Mouse (Mus musculus): ENCODE results near the gene 4930523C07Rik.

4930523C07Rik gene

GRCm38 (mm10) chr1:160044237-160045021 lies at the start of gene 4930523C07Rik:
Gene 4930523C07Rik (plus strand): TSS chr1:160044382.
- DNase-seq (ENCODE audit: low spot score): no peak

DNA sequence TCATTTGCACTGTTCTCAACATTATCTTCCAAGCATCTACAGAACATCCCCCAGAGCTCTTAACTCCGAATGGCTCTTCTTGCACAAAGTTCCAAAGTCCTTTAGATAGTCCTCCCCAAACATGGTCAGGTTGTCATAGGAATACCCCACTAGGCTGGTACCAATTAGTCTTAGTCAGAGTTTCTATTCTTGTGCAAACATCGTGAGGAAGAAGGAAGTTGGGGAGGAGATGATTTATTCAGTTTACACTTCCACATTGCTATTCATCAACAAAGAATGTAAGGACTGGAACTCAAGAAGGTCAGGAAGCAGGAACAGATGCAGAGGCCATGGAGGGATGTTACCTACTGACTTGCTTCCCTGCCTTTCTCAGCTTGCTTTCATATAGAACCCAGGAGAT lies 46.9 kb upstream of the 4930523C07Rik start:
- no peak for DNase-seq (ENCODE audit: low spot score)

GRCm38 (mm10) chr1:159998349-159998748 lies 45.8 kb upstream of the 4930523C07Rik start:
- DNase-seq (ENCODE audit: low spot score): no peak

- no peak for DNase-seq (ENCODE audit: low spot score)
Observed at GRCm38 (mm10) chr1:159999232-159999631, 45.0 kb upstream of the 4930523C07Rik start.

DNA sequence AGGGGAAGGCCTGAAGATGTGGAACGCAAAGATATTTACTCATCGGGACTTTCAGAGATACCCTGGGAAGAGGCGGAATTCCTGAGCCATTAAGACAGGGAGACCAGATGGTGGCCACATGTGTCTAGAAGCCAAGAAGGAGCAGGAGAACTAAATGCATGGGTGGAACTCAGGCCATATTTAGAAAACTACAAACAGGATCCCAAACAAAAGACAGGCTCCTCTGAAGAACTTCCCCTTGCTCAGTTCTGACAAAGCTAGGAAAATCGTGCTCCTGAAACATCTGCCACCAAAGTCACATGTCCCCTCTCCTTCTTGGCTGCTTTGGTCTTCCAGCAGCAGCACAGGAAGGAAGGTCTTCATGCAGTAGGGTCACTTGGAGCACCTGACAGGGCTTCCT lies 38.9 kb upstream of the 4930523C07Rik start:
- DNase-seq (ENCODE audit: low spot score): no peak

- DNase-seq (ENCODE audit: low spot score): no peak
Observed at GRCm38 (mm10) chr1:160006919-160007588, 37.1 kb upstream of the 4930523C07Rik start.

GRCm38 (mm10) chr1:160013042-160013441 lies 31.1 kb upstream of the 4930523C07Rik start:
- DNase-seq (ENCODE audit: low spot score): no peak

- DNase-seq (ENCODE audit: low spot score): no peak
Observed at GRCm38 (mm10) chr1:160024339-160024980, 19.7 kb upstream of the 4930523C07Rik start.

DNA sequence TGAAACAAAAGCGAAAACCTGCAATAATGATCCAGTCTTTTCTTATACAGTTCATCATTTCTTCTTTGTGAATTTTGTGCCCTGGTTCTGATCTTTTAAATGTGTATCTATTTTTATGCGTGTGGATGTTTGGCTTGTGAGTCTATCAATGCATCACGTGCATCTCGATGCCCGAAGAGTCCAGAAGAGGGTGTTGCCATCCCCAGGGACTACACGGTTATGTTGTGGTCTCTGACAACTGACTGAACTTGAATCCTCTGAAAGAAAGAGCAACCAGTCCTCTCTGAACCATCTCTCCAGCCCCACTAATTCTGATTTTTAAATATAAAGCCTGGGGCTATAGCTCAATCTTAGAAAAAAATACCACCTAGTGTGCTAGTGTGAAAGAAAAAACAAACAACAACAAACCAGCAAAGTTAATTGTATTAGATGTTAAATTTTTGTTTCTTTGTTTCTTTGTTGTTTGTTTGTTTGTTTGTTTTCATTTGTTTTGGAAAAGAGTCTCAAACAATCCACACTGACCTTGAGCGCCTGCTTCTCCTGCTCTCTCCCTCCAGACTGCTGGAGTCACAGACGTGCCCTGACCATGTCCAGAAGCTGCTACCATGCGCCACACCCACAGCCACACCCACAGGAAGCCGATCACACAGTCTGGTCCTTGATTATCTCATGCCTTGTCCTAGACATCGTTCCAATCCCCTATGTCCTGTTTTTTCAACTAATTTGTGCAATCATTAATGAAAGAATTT lies 18.9 kb upstream of the 4930523C07Rik start:
- no peak for DNase-seq (ENCODE audit: low spot score)

- no peak for DNase-seq (ENCODE audit: low spot score)
Observed at GRCm38 (mm10) chr1:160025895-160026255, 18.3 kb upstream of the 4930523C07Rik start.

DNA sequence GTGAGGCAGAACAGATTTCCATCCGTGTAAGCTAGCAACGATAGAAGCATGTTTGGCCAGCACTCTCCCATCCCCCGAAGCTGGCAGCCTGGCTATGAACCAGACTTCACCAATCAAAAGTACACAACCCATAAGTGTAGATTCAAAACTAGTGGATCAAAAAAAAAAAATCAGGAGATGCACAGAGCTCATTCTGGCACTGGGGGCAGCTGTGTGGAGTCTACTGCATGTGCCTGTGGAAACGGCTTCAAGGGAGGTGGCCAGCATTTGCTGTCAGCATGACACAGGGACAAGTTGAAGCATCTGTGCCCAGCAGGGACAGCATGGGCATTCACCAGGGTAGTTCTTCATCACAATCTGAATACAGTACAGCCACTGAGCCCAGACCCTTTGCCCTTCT lies 16.2 kb upstream of the 4930523C07Rik start:
- DNase-seq (ENCODE audit: low spot score): no peak

DNA sequence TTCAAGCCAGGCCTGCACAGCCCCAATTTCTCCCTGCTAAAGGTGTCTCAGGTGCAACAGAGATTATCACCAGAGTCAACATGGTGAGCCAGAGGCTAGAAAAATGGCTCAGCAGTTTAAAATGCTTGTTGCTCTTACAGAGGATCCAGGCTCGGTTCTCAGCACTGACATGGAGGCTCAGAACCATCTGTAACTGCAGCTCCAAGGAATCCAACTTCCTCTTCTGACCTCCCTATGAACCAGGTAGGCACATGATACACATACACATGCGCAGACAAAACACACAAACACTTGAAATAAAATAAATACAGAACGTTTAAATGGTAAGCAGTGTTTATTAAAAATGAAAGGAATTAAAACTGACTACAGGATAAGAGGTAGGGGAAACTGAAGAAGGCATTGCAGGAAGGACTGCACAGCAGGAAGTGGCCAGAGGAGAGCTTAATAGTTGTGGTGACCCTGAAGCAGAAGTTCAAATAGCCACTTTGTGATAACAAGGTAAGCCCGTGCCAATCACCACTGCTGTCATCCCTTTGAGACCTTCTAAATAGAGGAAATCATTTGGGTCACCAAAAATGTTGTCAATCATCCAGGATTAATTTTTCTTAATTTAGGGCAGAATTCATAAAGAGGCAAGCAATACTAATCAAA lies 10.1 kb upstream of the 4930523C07Rik start:
- no peak for DNase-seq (ENCODE audit: low spot score)

- no peak for DNase-seq (ENCODE audit: low spot score)
Observed at GRCm38 (mm10) chr1:160035561-160035960, 8.6 kb upstream of the 4930523C07Rik start.

DNA sequence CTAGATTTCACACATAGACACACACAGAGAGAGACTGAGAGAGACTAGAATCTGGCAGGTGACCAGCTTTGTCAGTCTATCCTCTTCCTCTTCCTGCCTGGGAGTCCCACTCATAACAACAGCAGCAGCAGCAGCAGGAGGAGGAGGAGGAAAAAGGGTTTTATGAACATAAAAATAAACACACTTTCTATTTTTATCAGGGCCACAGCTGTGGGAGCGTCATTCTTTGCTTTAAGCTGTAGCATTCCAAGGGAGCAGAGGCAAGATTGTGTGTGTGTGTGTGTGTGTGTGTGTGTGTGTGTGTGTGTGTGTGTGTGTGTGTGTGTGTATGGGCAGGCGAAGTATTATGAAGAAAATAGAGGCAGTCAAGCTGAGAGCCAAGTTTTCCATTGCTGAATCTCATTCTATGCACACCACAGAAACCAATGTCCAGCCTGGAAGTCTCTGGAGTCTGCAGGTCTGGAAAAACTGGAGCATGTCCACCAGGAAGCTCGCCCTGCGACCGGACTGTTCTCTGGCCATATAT lies 7.1 kb upstream of the 4930523C07Rik start:
- DNase-seq (ENCODE audit: low spot score): peak; percentile 23

DNA sequence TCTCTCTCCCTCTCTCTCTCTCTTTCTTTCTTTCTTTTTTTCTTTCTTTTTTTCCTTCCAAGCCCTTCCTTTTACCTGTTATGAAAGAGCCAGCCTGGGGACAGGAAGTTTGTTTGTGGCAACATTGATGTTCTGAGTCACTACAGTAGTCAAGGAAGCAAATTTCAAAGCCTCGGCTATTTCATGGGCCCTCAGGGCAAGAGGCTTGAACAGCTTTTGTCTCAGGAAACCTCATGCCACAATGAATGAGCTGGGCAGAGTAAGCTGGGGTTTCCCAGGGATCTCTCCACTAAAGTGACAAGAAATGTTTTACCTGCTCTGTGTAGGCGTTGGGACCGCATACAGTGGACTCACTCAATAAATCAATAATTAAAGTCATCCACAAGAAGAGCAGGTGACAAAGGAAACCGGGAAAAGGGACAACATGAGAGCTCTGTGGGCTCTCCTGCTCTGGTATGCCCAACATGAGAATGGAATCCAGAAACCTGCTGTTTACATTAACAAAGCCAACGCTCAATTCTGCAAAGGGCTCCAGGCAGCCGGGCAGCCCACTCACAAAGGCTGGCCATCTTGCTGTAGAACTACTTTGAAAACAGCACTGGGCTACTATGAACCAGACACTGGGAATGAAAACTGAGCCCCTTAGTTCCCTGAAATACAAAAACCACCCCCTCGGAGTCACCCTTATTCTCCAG lies 4.1 kb upstream of the 4930523C07Rik start:
- DNase-seq (ENCODE audit: low spot score): no peak

DNA sequence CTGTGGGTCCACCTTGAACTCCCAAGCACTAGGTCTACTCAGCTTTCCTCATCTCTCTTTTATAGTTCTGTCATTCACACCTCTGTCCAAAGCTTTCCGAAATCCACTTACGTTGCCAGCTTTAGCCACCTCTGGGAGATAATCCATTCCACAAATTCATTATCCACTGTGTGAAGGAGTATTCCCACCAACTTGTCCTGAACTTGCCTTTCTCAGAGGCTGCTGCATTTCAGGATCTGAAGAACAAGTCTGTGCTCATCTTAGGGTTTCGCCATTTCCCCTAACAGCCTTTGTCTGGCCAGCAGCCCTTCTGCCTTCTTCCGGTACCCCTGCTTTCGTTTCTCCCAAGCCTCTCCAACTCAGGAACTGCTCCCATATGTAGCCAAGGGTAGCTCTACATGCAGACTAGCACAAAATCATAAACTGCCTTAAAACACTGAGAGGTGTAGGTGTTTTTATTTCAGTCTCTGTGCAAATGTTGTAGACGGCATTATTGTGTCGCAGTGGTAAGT lies 2.9 kb upstream of the 4930523C07Rik start:
- DNase-seq (ENCODE audit: low spot score): no peak

GRCm38 (mm10) chr1:160042351-160042750 lies 1.8 kb upstream of the 4930523C07Rik start:
- DNase-seq (ENCODE audit: low spot score): no peak

DNA sequence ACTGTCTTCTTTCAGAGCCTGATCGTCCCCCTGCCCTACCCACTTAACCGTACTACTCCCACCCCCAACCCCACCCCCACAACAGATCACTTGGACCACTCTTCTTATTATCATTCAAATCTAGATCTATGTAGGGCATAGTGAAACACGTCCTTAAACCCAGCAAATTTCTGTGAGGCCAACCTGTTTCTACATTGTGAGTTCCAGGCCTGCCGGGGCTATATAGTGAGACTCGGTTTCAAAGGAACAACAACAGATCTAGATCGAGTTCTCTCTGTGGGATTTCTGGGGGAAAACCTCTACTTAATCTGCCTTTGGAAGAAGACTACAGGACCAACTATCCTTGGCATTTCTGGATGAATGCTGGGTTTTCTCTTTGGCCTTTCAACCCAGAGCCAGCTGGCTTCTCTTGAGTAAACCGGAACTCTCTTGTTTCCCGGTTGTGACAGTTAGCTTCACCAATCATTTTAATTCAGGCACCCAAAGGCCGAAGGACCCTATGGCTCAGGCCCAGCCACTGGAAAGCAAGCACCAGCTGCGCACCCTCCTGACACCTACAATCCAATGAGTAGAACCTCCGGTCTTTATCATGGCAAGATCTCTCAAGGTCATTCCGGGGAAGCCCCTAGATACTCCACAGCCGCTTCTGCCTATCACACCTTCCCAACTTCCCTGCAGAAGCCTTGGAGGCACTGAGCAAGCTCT lies 759 bp upstream of the 4930523C07Rik start:
- no peak for DNase-seq (ENCODE audit: low spot score)

DNA sequence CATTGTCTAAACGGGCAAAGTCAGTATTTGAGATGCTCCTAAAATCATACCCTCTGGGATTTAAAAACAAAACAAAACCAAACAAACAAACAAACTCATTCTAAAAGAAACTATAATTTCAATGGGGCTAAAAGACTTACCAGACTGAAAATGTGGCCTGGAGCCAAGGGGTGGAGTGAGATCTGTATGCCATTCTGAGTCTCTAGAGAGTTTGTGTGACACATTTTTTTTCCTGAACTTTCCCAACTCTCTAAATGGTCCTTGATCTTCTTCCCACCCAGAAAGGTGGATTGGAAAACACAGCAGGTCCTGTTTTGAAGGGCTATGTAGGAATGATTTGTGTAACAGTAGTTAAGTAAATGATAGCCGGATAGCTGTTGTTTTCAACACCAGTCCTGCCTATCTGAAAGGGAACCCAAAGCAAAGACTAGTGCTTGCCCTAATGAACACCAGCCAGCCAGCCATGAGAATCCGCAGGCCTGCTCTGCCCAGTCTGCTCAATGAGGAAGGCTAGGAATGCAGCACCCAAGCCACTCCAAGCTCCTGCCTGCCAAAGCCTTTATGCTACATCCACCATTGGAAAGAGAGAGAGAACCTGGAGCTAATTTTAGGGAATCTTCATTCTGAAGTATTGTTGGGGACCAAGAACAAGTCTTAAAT lies 1.0 kb downstream of the 4930523C07Rik start:
- no peak for DNase-seq (ENCODE audit: low spot score)

DNA sequence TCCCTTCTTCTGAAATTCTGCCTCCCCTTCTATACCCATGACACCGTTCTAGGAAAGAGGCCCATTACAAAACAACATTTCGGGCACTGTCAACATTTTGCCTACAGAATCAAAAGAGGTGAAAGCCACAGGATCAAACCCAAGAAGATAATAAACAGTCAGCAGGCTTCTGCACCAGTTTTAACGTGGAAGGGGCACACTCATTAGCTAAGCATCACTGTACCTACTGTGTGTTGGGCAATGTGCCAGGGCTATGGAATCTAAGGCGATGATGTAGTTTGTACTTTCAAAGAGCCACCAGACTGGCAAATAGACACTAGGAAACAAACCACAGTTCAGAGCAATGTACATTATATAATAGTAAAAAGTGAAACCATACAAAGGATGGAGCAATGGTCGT lies 1.8 kb downstream of the 4930523C07Rik start:
- DNase-seq (ENCODE audit: low spot score): no peak
